Mouse (Mus musculus): ENCODE data around the gene Gm10837. TPM values are rescaled to one million over a fixed set of nuclear protein-coding genes. Genes with fewer than 3 reads are reported as not detected.

The Gm10837 gene
- total RNA-seq, 2 experiments from 2014 or later = not detected

DNA sequence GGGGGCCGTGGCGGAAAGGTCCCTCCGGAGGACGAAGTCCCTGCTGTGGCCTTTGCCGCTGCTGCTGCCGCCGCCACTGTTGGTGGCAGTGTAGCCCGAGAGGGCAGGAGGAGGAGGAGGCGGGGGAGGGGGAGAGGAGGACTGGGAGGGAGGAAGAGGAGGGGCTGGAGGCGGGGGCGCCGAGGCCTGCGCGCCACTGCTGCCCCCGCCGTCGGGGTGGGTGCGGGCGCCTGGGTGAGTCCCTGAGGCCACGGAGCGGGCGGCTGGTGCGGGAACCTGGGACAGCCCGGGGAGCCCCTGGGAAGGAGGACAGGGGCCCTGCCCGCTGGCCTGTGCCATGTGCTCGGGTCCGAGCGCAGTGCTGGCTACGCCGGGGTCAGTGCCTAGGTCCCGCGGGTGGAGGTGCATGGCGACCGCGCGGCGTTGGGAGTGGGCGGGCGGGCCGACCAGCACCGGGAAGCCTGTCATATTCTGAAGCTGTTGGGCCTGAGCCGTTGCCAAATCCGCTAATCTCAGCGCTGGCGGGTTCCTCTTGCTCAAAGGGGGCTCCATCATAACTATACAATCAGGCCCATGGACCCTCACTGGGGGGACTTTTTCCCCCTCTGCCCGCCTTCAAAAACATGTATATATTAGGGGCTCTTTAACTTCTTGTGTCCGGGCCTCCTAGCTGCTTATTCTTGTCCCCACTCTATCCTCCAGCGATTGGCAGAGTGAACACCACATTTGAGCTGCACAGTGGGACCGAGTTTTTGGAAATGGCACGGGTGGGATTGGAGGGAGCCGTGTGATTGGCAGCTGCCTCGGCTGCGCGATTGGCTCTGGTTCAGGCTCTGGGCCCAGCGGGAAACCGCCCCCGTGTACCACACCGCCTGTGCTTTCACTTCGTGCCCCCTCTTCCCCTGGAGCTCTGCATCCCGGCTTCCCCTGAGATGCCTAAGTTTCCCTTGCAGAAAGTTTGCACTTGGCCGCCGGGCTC, 25.3 kb upstream of the Gm10837 start, which contains the start of gene Zic5:
Zic5 (minus strand) TSS at position 915 of the 979 bp plus-strand sequence.
- peak in 1 of 2 experiments; percentile 33 for DNase-seq

GRCm38 (mm10) chr14:122465931-122466490, 24.4 kb upstream of the Gm10837 start:
- peak in 1 of 2 experiments; percentile 14 for DNase-seq

DNA sequence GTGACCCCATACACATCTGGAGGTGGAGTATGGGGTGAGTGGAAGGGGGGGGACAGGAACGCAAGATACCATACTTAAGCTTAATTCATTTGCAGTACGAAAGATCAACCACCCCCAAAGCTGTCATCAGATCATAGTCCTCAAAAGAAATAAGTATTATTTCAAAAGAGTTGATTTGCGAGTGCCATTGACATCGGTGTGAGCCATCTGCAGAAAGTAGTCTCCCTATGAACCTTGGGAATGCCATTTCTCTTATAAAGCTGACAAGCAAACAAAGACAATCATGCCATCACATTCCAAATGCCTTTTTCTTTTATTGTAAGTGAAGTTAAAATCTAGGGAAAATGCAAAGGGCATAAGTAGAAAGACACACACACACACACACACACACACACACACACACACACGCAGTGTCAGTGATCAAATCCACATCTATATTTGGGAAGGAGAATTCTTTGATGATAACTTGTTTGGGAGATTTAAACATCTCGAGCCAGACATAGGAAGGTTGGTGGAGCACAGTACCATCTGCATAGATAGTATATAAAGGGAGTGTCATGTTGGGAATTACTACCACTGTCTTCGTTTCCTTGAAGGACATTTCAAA, 23.5 kb upstream of the Gm10837 start:
- no peak for DNase-seq

DNA sequence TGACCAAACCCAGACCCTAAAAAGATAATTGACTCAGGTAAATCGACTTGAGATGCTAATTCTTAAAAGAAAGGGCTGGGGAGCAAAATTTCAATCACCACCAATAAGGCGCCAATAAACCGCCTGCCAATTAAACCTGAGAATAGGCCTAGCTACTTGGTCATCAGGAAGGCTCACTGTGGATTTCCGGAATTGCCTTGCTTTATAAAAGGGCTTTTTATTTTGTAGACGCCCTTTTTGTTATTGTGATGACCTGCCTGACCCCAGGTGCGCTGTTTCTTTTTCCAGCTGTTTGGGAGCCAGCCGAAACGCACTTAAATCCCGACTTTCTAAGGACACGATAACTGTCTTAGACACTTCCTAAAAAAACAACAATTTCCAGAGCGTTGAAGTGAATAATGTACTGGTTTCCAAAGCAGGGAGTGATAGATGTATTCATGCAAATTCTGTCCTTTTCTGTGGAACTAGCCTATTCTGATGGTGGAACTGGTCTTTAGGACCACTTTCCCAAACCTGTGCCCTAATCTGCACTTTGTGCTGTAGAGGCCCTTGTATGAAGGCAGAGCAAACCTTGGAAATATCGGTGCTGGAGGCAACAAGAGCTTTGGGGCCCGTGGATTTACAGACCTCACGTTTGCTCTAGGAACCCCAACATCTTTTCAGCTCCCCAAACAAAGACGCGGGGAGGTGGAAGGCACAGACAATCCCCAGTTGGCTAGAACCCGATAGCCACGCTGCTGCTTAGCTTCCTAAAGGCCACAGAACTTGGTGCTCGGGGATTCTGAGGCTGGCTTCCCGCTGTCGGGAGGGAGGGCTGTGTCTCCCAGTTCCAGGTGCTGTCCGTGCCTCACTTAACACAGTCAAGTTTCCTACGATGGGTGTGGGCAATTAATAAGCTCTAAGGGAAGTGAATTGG, 22.2 kb upstream of the Gm10837 start:
- peak in 1 of 2 experiments; percentile 10 for DNase-seq

DNA sequence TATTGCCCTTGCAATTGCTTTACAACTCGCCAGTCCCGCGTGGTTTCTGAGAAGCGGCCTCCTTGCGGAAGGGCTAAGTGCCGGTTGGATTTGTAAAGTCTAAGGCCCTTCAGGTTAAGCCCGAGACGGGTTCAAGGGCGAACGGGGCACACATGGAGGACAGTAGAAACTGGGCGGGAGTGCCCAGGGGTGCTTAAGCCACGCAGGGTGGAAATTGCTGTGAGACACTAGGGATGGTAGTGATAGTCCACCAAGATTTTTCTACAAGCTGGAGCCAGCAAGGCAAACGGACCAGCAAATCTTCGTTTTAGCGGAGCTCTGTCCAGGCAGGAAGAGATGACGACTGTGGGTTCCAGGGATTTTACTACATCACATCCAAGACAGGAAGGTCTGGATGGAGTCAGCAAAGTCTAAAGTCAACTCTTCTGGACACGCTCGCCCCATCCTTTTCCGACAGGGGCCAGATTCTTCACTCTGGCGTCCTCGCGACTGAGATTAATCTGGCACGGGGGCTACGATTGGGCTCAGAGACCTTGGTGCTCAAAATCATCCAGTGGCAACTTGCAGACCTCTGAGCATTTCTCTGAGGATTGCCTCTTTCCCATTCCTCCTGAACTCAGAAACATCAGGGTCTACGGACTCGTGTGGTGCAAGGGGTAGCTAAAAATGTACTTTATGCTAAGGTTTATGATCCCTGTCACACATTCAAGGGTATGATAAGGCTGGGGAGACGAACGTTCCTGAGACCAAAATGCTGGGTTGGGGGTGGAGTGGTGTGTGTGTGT, 21.2 kb upstream of the Gm10837 start:
- peak in 1 of 2 experiments; percentile 17 for DNase-seq

DNA sequence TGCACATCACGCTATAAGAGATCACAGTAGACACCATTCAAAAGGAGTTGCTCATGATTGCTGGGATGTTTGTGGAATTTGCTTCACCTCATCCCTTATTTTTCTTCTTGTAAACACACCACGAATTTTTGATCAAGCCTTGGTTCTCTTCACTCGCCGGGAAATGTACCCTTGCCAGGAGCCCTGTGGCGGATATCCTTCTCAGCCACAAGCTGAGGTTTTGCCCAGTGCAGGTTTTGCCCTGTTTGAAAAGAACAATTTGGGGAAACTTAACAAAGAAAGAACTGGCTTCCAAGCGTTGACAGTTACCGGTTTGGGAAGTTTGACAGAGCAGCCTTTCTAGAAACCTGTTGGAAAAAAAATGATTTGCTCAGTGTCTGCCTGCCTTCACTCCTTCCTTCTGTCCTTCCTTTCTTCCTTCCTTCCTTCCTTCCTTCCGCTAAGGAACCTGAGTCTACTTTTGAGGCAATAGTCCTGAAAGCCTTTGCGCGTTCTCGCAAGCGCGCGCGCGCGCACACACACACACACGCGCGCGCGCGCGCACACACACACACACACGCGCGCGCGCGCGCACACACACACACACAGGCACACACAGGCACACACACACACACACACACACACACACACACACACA, 18.8 kb upstream of the Gm10837 start:
- DNase-seq = no peak

- DNase-seq = peak in 1 of 2 experiments; percentile 37
Measured at GRCm38 (mm10) chr14:122472161-122472560, 18.2 kb upstream of the Gm10837 start.

- DNase-seq = no peak
Measured at GRCm38 (mm10) chr14:122472647-122473046, 17.7 kb upstream of the Gm10837 start.

DNA sequence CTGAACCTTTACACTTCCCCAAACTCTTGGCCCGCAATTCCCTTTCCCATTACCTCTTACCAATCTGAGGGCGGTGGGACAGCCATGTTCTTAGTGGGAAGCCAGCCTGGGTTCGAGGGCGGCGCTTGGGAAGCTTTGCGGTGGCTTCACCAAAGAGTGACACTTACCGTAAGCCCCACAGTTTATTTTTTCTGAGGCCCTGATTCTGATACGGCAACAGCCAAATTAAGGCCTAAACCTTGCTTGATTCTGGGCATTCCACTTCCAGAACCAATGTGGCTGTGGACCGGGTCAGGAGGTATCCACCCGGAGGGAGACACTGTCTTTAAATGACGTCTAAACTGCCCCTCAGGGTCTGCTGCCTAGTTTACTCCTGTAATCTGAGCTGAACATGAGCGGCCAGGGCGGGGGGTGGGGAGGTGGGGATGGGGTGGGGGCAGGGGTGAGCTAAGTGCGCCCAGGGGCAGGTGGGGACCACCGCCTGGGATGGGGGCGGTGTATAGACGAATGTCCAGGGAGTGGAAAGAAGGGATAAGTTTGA, 17.1 kb upstream of the Gm10837 start:
- DNase-seq = peak in 1 of 2 experiments; percentile 25

DNA sequence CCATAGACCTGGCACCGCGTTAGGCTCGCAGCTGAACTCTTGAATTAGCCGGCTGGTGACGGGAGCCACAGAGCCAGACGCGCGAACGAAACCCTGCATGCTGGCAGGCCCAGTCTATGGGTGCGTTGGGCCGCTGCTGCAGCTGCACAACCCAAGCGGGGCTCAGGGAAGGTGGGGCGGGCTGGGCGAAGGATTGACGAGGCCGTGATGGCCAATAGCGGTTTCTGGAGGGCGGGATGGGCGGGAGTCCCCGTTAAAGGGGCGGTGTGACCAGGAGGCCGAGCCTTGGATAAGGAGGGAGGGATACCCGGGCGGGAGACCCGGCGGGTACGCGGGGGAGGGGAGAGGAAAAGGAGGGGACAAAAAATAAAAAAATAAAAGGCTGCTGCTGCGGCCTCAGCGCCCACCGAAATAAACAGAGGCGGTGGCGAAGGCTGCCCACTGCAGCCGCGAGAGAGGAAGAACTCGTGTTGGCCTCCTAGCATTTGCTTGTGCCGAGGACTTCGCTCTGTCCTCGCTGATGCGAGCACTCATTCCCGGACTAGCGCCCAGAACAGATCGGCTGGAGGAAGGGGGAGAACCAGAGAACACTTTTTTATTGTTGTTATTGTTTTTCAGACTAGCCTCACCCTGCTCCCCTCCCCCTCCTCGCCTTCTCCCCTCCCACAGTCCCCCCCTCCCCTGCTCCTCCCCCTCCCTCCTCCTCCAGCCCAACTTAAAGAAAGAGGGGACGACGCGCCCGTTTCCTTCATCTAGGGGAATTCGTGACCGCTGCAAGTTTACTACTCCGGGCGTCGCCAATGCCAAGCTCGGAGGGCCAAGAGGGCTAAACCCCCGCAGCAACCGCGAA, 16.1 kb upstream of the Gm10837 start:
- DNase-seq = peak in 1 of 2 experiments; percentile 47

- DNase-seq = peak in 1 of 2 experiments; percentile 29
Measured at GRCm38 (mm10) chr14:122474891-122475556, 15.4 kb upstream of the Gm10837 start, which contains the start of gene Zic2. Gene Zic2, plus strand, starts transcription at chr14:122475435.

GRCm38 (mm10) chr14:122475557-122476040, 14.8 kb upstream of the Gm10837 start:
- DNase-seq = peak in 1 of 2 experiments; percentile 30

DNA sequence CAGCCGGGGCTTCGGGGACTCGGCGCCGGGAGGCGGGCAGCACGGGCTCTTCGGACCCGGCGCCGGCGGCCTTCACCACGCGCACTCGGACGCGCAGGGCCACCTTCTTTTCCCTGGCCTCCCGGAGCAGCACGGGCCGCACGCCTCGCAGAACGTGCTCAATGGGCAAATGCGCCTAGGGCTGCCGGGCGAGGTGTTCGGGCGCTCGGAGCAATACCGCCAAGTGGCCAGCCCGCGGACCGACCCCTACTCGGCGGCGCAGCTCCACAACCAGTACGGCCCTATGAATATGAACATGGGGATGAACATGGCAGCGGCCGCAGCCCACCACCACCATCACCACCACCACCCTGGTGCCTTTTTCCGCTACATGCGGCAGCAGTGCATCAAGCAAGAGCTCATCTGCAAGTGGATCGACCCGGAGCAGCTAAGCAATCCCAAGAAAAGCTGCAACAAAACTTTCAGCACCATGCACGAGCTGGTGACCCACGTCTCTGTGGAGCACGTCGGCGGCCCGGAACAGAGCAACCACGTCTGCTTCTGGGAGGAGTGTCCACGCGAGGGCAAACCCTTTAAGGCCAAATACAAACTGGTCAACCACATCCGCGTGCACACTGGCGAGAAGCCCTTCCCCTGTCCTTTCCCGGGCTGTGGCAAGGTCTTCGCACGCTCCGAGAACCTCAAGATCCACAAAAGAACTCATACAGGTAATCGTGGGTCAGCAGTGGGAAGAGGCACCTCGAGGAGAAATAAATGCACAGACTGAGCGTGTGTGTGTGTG, 14.2 kb upstream of the Gm10837 start:
- DNase-seq = peak in 1 of 2 experiments; percentile 46

- no peak for DNase-seq
Measured at GRCm38 (mm10) chr14:122476822-122477215, 13.6 kb upstream of the Gm10837 start.

DNA sequence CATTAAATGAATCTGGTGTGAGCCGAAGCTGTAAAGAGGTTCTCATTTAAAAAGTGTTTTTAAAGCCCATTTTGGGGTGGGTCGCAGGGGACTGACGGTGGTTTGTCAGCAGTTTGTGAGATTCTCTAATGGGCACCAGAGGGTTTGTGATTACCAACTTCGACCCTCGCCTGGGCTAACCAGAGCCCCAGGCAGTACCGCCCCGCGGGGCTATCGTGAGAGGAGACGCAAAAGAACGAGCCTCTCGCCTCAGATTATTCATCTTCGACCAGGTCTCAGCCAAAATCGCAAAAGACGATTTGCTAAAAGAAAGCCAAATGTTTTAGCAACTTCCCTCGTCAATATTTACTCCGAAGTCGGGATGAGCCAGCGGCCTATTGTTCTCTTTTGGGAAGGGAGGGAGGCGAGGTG, 13.1 kb upstream of the Gm10837 start:
- DNase-seq = peak in 1 of 2 experiments; percentile 45

DNA sequence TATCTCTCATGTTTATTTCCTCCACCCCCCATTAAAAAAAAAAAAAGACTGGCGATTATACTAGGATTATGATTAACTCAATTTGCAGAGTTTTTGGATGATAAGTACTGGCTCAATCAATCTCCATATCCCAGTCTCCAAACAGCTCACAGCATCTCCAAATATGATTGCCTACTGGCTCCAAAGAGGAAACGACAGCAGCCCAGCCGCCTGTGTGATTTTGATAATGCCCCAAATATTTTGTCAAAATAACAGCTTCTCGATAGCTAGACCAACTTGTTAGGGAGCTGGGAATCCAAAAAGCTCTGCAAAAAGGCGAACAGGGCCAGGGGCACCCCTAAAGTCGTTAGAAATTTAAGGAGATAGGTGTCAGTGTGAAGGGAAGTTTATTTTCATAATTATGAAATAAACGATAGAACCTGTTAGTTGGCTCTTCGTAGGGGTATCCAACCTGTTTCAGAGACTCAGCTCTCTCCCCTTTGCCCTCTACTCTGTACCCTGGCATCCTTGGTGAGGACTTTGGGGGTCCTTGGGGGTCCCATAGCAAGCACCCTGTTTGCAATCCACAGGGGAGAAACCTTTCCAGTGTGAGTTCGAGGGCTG, 12.3 kb upstream of the Gm10837 start:
- peak in 1 of 2 experiments; percentile 32 for DNase-seq

DNA sequence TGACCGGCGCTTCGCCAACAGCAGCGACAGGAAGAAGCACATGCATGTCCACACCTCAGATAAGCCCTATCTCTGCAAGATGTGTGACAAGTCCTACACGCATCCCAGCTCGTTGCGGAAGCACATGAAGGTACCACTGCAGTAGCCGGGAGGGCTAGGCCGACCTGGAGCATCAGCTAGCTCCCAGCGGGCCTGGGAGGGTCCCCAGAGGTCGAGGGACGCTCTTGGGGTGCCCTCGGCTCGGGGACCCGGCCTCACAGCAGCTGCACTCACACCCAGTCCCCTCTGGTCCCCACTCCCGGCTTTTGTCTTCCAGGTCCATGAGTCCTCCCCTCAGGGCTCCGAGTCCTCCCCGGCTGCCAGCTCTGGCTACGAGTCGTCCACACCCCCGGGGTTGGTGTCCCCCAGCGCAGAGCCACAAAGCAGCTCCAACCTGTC, 11.8 kb upstream of the Gm10837 start:
- DNase-seq = peak in 1 of 2 experiments; percentile 39

All from heart, adult 18-20 months (tissue).